Mouse (Mus musculus): ENCODE measurements around the gene Ergic1. TPM values are rescaled to one million over a fixed set of nuclear protein-coding genes. Genes with fewer than 3 reads are reported as not detected.

The Ergic1 gene
- total RNA-seq (2023), result 25.8 TPM

GRCm38 (mm10) chr17:26561290-26561640 is at the start of gene Ergic1:
Ergic1 (plus strand) TSS chr17:26561489.

GRCm38 (mm10) chr17:26561651-26562181 is 427 bp downstream of the Ergic1 start, which contains the start of gene Dusp1:
Dusp1 (minus strand) TSS chr17:26562128.

GRCm38 (mm10) chr17:26662978-26663683 is 101.8 kb downstream of the Ergic1 start, which contains the start of gene Atp6v0e:
Atp6v0e (plus strand) TSS chr17:26663231.

Other genes with a start within 250 kb of the Ergic1 start
- 0.38 TPM for gene Neurl1b, start 146.7 kb upstream of the Ergic1 start, total RNA-seq (2023)
- gene Dusp1, start 639 bp downstream of the Ergic1 start, total RNA-seq (2023), result 390 TPM
- 88.2 TPM for gene Atp6v0e, start 101.7 kb downstream of the Ergic1 start, total RNA-seq (2023)
- gene Crebrf, start 154.2 kb downstream of the Ergic1 start, total RNA-seq (2023), result 204 TPM
- 26.3 TPM for gene Bnip1, start 219.6 kb downstream of the Ergic1 start, total RNA-seq (2023)